Mouse (Mus musculus) spleen, adult 2 months (tissue): Measurements from ENCODE around the gene Lig1.

ENCODE experiments used
- CTCF ChIP-seq: fragments of 200-500 bp; IDR thresholded peaks from 2 replicates; pipeline ENCODE4 v1.5.1; 2011; ENCODE audit warnings: mild to moderate bottlenecking, inconsistent platforms; ENCODE audit not compliant: insufficient read depth, insufficient read length, insufficient replicate concordance; ENCODE audit errors: extremely low read depth
- POLR2A ChIP-seq: fragments of 200-500 bp; IDR thresholded peaks from 2 replicates; pipeline ENCODE4 v1.6.1; 2011; ENCODE audit warnings: low read depth, low read length, inconsistent platforms

- TF ChIP-seq POLR2A (no peak), CTCF (no peak)
Measured at GRCm38 (mm10) chr7:13271704-13272103, 5.4 kb upstream of the Lig1 start.
